Mouse (Mus musculus): ENCODE measurements around the gene Tnfrsf13c. TPM values are rescaled to one million over a fixed set of nuclear protein-coding genes. Genes with fewer than 3 reads are reported as not detected.

Gene Tnfrsf13c
- polyA plus RNA-seq, 1 experiment from 2014 or later = not detected

- 57% methylated on average over 10 of the region's 10 CpGs for WGBS
- Histone ChIP-seq H3K27me3 (ENCODE audit: control insufficient read depth, insufficient read depth, low read depth, low read length) (no peaks in the 10 kb centered on the region), H3K4me1 (replicated peaks; ENCODE audit: control insufficient read depth, insufficient read depth, low read length) (no peaks in the 10 kb centered on the region), H3K36me3 (ENCODE audit: control insufficient read depth, insufficient read depth, low read length) (peaks cover 71% of the 10 kb centered on the region), H3K9ac (ENCODE audit: low read length) (no peak overlapping the region), H3K9me3 (ENCODE audit: control insufficient read depth, low read length) (peaks cover 10% of the 10 kb centered on the region), H3K4me2 (ENCODE audit: low read depth, low read length) (no peak overlapping the region), H3K4me3 (ENCODE audit: low read length) (no peak overlapping the region), H3K27ac (ENCODE audit: low read length) (no peak overlapping the region)
- ATAC-seq (ENCODE audit: low read depth) = no peak
These were observed 40.6 kb downstream of the Tnfrsf13c start for GRCm38 (mm10) chr15:82183596-82183995.

- no peak for ATAC-seq (ENCODE audit: low read depth)
- no peaks in the 10 kb centered on the region for H3K4me1 ChIP-seq (replicated peaks; ENCODE audit: control insufficient read depth, insufficient read depth, low read length)
- H3K9me3 ChIP-seq (ENCODE audit: control insufficient read depth, low read length) = peaks cover 10% of the 10 kb centered on the region
- H3K36me3 ChIP-seq (ENCODE audit: control insufficient read depth, insufficient read depth, low read length) = peaks cover 76% of the 10 kb centered on the region
- WGBS = 98% methylated on average over 4 of the region's 4 CpGs
- no peak overlapping the region for H3K4me2 ChIP-seq (ENCODE audit: low read depth, low read length)
- H3K9ac ChIP-seq (ENCODE audit: low read length) = no peak overlapping the region
- no peak overlapping the region for H3K4me3 ChIP-seq (ENCODE audit: low read length)
- H3K27ac ChIP-seq (ENCODE audit: low read length) = no peak overlapping the region
- H3K27me3 ChIP-seq (ENCODE audit: control insufficient read depth, insufficient read depth, low read depth, low read length) = no peaks in the 10 kb centered on the region
These were observed 41.9 kb downstream of the Tnfrsf13c start for GRCm38 (mm10) chr15:82182311-82182710.

GRCm38 (mm10) chr15:82181131-82181530 lies 43.0 kb downstream of the Tnfrsf13c start:
- H3K27ac ChIP-seq (ENCODE audit: low read length) = no peak overlapping the region
- WGBS = 81% methylated on average over 5 of the region's 5 CpGs
- no peaks in the 10 kb centered on the region for H3K4me1 ChIP-seq (replicated peaks; ENCODE audit: control insufficient read depth, insufficient read depth, low read length)
- H3K9me3 ChIP-seq (ENCODE audit: control insufficient read depth, low read length) = peaks cover 7% of the 10 kb centered on the region
- peaks cover 72% of the 10 kb centered on the region for H3K36me3 ChIP-seq (ENCODE audit: control insufficient read depth, insufficient read depth, low read length)
- H3K4me3 ChIP-seq (ENCODE audit: low read length) = no peak overlapping the region
- ATAC-seq (ENCODE audit: low read depth) = no peak
- no peaks in the 10 kb centered on the region for H3K27me3 ChIP-seq (ENCODE audit: control insufficient read depth, insufficient read depth, low read depth, low read length)
- H3K9ac ChIP-seq (ENCODE audit: low read length) = no peak overlapping the region
- H3K4me2 ChIP-seq (ENCODE audit: low read depth, low read length) = no peak overlapping the region

GRCm38 (mm10) chr15:82177743-82178290 lies 46.4 kb downstream of the Tnfrsf13c start:
- H3K4me2 ChIP-seq (ENCODE audit: low read depth, low read length) = no peak overlapping the region
- peaks cover 69% of the 10 kb centered on the region for H3K36me3 ChIP-seq (ENCODE audit: control insufficient read depth, insufficient read depth, low read length)
- no peak for ATAC-seq (ENCODE audit: low read depth)
- 86% methylated on average over 7 of the region's 7 CpGs for WGBS
- no peak overlapping the region for H3K4me3 ChIP-seq (ENCODE audit: low read length)
- H3K27me3 ChIP-seq (ENCODE audit: control insufficient read depth, insufficient read depth, low read depth, low read length) = no peaks in the 10 kb centered on the region
- no peak overlapping the region for H3K9ac ChIP-seq (ENCODE audit: low read length)
- peaks cover 7% of the 10 kb centered on the region for H3K9me3 ChIP-seq (ENCODE audit: control insufficient read depth, low read length)
- H3K27ac ChIP-seq (ENCODE audit: low read length) = no peak overlapping the region
- H3K4me1 ChIP-seq (replicated peaks; ENCODE audit: control insufficient read depth, insufficient read depth, low read length) = no peaks in the 10 kb centered on the region

- no peak for ATAC-seq (ENCODE audit: low read depth)
These were observed 49.1 kb downstream of the Tnfrsf13c start for GRCm38 (mm10) chr15:82175091-82175490.

GRCm38 (mm10) chr15:82172648-82173047 lies 51.5 kb downstream of the Tnfrsf13c start:
- Histone ChIP-seq H3K9me3 (ENCODE audit: control insufficient read depth, low read length) (no peaks in the 10 kb centered on the region), H3K4me3 (ENCODE audit: low read length) (no peak overlapping the region), H3K9ac (ENCODE audit: low read length) (no peak overlapping the region), H3K27me3 (ENCODE audit: control insufficient read depth, insufficient read depth, low read depth, low read length) (no peaks in the 10 kb centered on the region), H3K4me2 (ENCODE audit: low read depth, low read length) (no peak overlapping the region), H3K27ac (ENCODE audit: low read length) (no peak overlapping the region), H3K4me1 (replicated peaks; ENCODE audit: control insufficient read depth, insufficient read depth, low read length) (peaks cover 4% of the 10 kb centered on the region), H3K36me3 (ENCODE audit: control insufficient read depth, insufficient read depth, low read length) (peaks cover 46% of the 10 kb centered on the region)
- ATAC-seq (ENCODE audit: low read depth) = no peak
- whole genome bisulfite sequencing = 72% methylated on average over 8 of the region's 8 CpGs

More at GRCm38 (mm10) chr15:82175091-82175490, 49.1 kb downstream of the Tnfrsf13c start:
- Histone ChIP-seq H3K27me3 (ENCODE audit: control insufficient read depth, insufficient read depth, low read depth, low read length) (no peaks in the 10 kb centered on the region), H3K4me2 (ENCODE audit: low read depth, low read length) (no peak overlapping the region), H3K4me3 (ENCODE audit: low read length) (no peak overlapping the region), H3K36me3 (ENCODE audit: control insufficient read depth, insufficient read depth, low read length) (peaks cover 67% of the 10 kb centered on the region), H3K9me3 (ENCODE audit: control insufficient read depth, low read length) (no peaks in the 10 kb centered on the region), H3K27ac (ENCODE audit: low read length) (no peak overlapping the region), H3K4me1 (replicated peaks; ENCODE audit: control insufficient read depth, insufficient read depth, low read length) (no peaks in the 10 kb centered on the region), H3K9ac (ENCODE audit: low read length) (no peak overlapping the region)
- 94% methylated on average over 9 of the region's 9 CpGs for WGBS

MicroRNAs encoded within 50 kb of the gene (microRNA counts, 519-probe panel; counts per million panel counts)
- 2,526 counts per million, percentile 45 among the panel's probes with 10 or more counts for microRNA mmu-miR-33

Small RNAs within 50 kb of the gene (microRNA-seq; reads per million reads assigned to microRNA genes)
- gene Mir33 = 56.3 reads per million, percentile 44 among the genes with 10 or more reads in this experiment

Other genes starting within 250 kb of the Tnfrsf13c start
- not detected in 2 replicates for gene 1700029P11Rik, start 243.8 kb downstream of the Tnfrsf13c start, polyA plus RNA-seq (2015; fragmentation: Nextera tagmentation; extraction: Ambion mirVana)
- gene Xrcc6, start 236.5 kb downstream of the Tnfrsf13c start, polyA plus RNA-seq (2015; fragmentation: Nextera tagmentation; extraction: Ambion mirVana) = 72.0 and 77.0 TPM in 2 replicates
- 21.6 and 22.7 TPM in 2 replicates for gene Desi1, start 190.5 kb downstream of the Tnfrsf13c start, polyA plus RNA-seq (2015; fragmentation: Nextera tagmentation; extraction: Ambion mirVana)
- 260 and 272 TPM in 2 replicates for gene Snu13, start 176.8 kb downstream of the Tnfrsf13c start, polyA plus RNA-seq (2015; fragmentation: Nextera tagmentation; extraction: Ambion mirVana)
- not detected in 2 replicates for gene 4930407I10Rik, start 165.2 kb downstream of the Tnfrsf13c start, polyA plus RNA-seq (2015; fragmentation: Nextera tagmentation; extraction: Ambion mirVana)
- not detected in 2 replicates for gene Mei1, start 154.4 kb downstream of the Tnfrsf13c start, polyA plus RNA-seq (2015; fragmentation: Nextera tagmentation; extraction: Ambion mirVana)
- 16.9 and 17.1 TPM in 2 replicates for gene Ccdc134, start 96.4 kb downstream of the Tnfrsf13c start, polyA plus RNA-seq (2015; fragmentation: Nextera tagmentation; extraction: Ambion mirVana)
- 105 and 108 TPM in 2 replicates for gene Srebf2, start 77.2 kb downstream of the Tnfrsf13c start, polyA plus RNA-seq (2015; fragmentation: Nextera tagmentation; extraction: Ambion mirVana)
- 0.52 and 0.55 TPM in 2 replicates for gene Shisa8, start 11.6 kb downstream of the Tnfrsf13c start, polyA plus RNA-seq (2015; fragmentation: Nextera tagmentation; extraction: Ambion mirVana)
- 65.1 and 65.7 TPM in 2 replicates for gene Cenpm, start 20.4 kb upstream of the Tnfrsf13c start, polyA plus RNA-seq (2015; fragmentation: Nextera tagmentation; extraction: Ambion mirVana)
- gene 1500009C09Rik, start 28.0 kb upstream of the Tnfrsf13c start, polyA plus RNA-seq (2015; fragmentation: Nextera tagmentation; extraction: Ambion mirVana) = not detected in 2 replicates
- gene Sept3, start 50.5 kb upstream of the Tnfrsf13c start, polyA plus RNA-seq (2015; fragmentation: Nextera tagmentation; extraction: Ambion mirVana) = 1.8 and 1.9 TPM in 2 replicates
- gene Wbp2nl, start 74.6 kb upstream of the Tnfrsf13c start, polyA plus RNA-seq (2015; fragmentation: Nextera tagmentation; extraction: Ambion mirVana) = 0.25 and 0.38 TPM in 2 replicates
- gene Naga, start 114.6 kb upstream of the Tnfrsf13c start, polyA plus RNA-seq (2015; fragmentation: Nextera tagmentation; extraction: Ambion mirVana) = 55.9 and 66.4 TPM in 2 replicates
- gene Pheta2, start 114.6 kb upstream of the Tnfrsf13c start, polyA plus RNA-seq (2015; fragmentation: Nextera tagmentation; extraction: Ambion mirVana) = 14.1 and 15.6 TPM in 2 replicates
- gene Smdt1, start 114.6 kb upstream of the Tnfrsf13c start, polyA plus RNA-seq (2015; fragmentation: Nextera tagmentation; extraction: Ambion mirVana) = 243 and 250 TPM in 2 replicates
- 313 and 340 TPM in 2 replicates for gene Ndufa6, start 130.0 kb upstream of the Tnfrsf13c start, polyA plus RNA-seq (2015; fragmentation: Nextera tagmentation; extraction: Ambion mirVana)
- gene Cyp2d22, start 155.9 kb upstream of the Tnfrsf13c start, polyA plus RNA-seq (2015; fragmentation: Nextera tagmentation; extraction: Ambion mirVana) = 9.7 and 12.7 TPM in 2 replicates
- not detected in 2 replicates for gene Cyp2d11, start 169.7 kb upstream of the Tnfrsf13c start, polyA plus RNA-seq (2015; fragmentation: Nextera tagmentation; extraction: Ambion mirVana)
- 0.18 and 0.63 TPM in 2 replicates for gene Cyp2d10, start 182.8 kb upstream of the Tnfrsf13c start, polyA plus RNA-seq (2015; fragmentation: Nextera tagmentation; extraction: Ambion mirVana)
- gene Cyp2d9, start 209.1 kb upstream of the Tnfrsf13c start, polyA plus RNA-seq (2015; fragmentation: Nextera tagmentation; extraction: Ambion mirVana) = not detected in 2 replicates

Measured in lung, embryonic 16.5 days (tissue).